Mouse (Mus musculus) heart, postnatal 14 days (tissue): ENCODE measurements around the gene Inafm1. TPM values are rescaled to one million over a fixed set of nuclear protein-coding genes. Genes with fewer than 3 reads are reported as not detected.
"Not testable (repeated sequence)": the region's sequence is repeated elsewhere in the genome, so short reads cannot be mapped to it uniquely, and the experiment has no call there.

Experiments
- DNase-seq, 2 experiments: peaks; one replicate each; pipeline ENCODE4 v3.0.0; 2021 to 2022
- intact Hi-C: fragments of 180-260 bp; cut with DNase I; formaldehyde crosslinking; loops from one replicate; pipeline ENCODE4 v1.15.1; 2025
- total RNA-seq, 2 experiments: library from RNA; stranded (reverse); gene quantifications; 2 replicates each; pipeline ENCODE4 v1.2.3; 2021

The Inafm1 gene
- total RNA-seq, 2 experiments from 2014 or later: 14.6 to 14.9 TPM

GRCm38 (mm10) chr7:16272681-16273080, 736 bp downstream of the Inafm1 start:
- intact Hi-C loops: no loop called here
- peak; percentile 69 to 73 for DNase-seq

- intact Hi-C loops: no loop called here
- DNase-seq: no peak
These were observed 2.3 kb downstream of the Inafm1 start for GRCm38 (mm10) chr7:16271139-16271538.

- DNase-seq, intact Hi-C loops: not testable (repeated sequence)
These were observed 6.8 kb downstream of the Inafm1 start for GRCm38 (mm10) chr7:16266593-16266992.

- intact Hi-C loops: no loop called here
- no peak for DNase-seq
These were observed 7.6 kb downstream of the Inafm1 start for GRCm38 (mm10) chr7:16265856-16266255.

GRCm38 (mm10) chr7:16263843-16264242, 9.6 kb downstream of the Inafm1 start:
- intact Hi-C loops: loop anchor here (1.0 to 5.0 kb wide), 3 partner anchors 43 to 167 kb away; partner anchors contain the start of gene Napa
- DNase-seq: no peak

- DNase-seq: peak; percentile 80 to 88
- intact Hi-C loops: loop anchor here (1.0 to 5.0 kb wide), 3 partner anchors 42 to 166 kb away; partner anchors contain the start of gene Napa
These were observed 10.2 kb downstream of the Inafm1 start for GRCm38 (mm10) chr7:16263015-16263787.

DNA sequence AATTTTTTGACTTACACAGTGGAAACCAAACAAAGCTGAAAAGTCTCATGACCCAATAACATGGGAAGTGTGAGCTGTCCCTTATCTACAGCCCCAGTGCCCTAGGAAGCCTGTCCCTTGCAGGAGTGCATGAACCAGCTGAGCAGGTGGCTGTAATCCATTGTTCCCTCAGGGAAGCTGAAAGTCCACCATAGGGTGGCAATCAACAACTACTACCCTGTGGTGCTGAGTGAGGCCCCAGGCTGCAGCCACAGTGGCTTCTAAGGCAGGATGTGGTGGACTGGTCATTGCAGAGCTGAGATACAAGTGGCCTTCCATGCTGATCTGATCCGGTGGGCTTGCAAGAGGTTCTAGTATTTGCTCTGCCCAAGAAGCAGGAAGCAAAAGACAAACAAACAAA, 12.3 kb downstream of the Inafm1 start:
- DNase-seq: no peak
- intact Hi-C loops: loop anchor here (5.0 kb wide), 1 partner anchor 164 kb away; the partner anchor contains the start of gene Napa

- DNase-seq: no peak
- intact Hi-C loops: no loop called here
These were observed 14.3 kb downstream of the Inafm1 start, which contains the start of gene C5ar1 for GRCm38 (mm10) chr7:16259110-16259590. C5ar1 (minus strand) TSS chr7:16259540.

DNA sequence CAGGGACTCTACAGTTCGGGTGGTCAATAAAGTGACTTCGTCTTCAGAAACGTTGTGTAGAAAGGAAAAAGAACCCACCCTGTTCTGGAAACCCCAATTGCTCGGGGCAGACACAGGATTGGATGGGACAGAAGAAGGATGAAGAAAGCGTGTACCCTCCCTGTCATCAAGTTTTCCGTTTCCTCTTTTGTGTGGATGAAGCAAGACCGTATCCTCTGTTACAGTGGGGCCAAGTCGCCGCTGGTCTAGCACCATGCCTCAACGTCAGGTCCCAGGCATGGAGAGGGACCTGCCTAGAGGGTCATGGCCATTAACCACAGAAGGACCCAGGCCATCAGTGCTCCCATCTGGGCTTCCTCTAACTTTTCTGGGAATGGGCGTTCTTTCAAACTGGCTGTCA, 15.6 kb downstream of the Inafm1 start:
- no peak for DNase-seq
- intact Hi-C loops: no loop called here

GRCm38 (mm10) chr7:16255963-16256362, 17.5 kb downstream of the Inafm1 start:
- intact Hi-C loops, DNase-seq: not testable (repeated sequence)

DNA sequence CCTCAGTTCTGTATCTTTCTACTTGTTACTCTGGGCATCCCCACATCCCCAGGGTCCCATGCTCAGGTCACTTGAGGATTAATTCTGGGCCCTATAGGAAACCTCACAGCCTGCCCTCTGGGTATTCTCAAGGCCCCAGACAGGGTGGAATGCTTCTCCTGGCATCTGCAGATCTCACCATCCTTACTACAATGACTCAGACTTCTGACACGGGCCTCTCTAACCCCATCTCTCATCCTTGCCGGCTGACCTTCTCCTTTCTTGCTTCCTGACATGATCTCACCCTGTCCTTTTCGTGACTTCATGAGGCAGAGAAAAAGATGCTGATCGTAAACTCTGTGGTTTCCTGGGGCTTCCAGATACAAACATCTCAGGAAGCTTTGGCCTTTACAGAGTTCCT, 19.2 kb downstream of the Inafm1 start:
- intact Hi-C loops: no loop called here
- DNase-seq: no peak

DNA sequence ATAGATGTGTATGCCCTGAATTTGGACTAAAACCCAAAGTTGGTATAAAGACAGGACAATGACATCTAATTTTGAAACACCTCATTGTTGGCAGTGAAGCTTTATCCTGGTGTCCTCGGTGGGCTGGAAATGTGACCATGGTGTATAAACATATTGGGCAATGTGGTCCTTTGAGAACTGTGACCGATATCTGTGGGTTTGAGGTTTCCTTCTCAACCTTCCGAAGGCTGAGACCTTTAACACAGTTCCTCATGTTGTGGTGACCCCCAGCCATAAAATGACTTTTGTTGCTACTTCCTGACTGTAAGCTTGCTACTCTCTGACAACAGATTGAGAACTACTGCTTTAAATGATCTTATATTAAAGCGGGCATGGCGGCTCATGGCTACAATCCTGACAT, 22.7 kb downstream of the Inafm1 start:
- intact Hi-C loops: no loop called here
- DNase-seq: no peak

- intact Hi-C loops: no loop called here
- DNase-seq: no peak
These were observed 27.5 kb downstream of the Inafm1 start for GRCm38 (mm10) chr7:16245958-16246357.

- intact Hi-C loops: no loop called here
- DNase-seq: no peak
These were observed 29.4 kb downstream of the Inafm1 start, which contains the start of gene C5ar2 for GRCm38 (mm10) chr7:16244067-16244466. C5ar2 (minus strand) TSS chr7:16244154.

GRCm38 (mm10) chr7:16242198-16242597, 31.2 kb downstream of the Inafm1 start:
- intact Hi-C loops: no loop called here
- no peak for DNase-seq

DNA sequence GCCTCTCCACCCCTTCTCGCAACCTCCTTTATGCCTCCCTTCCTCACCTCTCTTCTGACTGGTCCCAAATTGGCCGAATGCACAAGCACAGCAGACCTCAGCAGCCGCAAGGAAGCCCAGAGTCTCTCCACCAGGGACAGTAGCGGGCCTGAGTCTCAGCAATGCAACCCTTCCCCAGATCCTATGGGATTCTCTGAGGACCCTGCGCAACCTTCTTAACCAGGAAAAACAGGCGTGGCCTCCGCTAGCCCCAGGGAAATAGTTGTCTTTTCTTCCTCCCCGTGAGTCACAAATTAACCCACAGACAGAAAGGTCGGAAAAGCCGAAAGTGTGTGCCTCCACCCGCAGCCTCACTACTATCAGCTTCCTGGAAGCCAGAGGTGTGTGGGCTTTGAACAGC, 31.6 kb downstream of the Inafm1 start:
- DNase-seq: no peak
- intact Hi-C loops: no loop called here

GRCm38 (mm10) chr7:16240978-16241303, 32.5 kb downstream of the Inafm1 start:
- intact Hi-C loops: no loop called here
- no peak for DNase-seq

GRCm38 (mm10) chr7:16240281-16240977, 33.0 kb downstream of the Inafm1 start:
- DNase-seq: no peak
- intact Hi-C loops: no loop called here

- intact Hi-C loops: no loop called here
- peak; percentile 34 to 46 for DNase-seq
These were observed 33.8 kb downstream of the Inafm1 start for GRCm38 (mm10) chr7:16239554-16239997.

DNA sequence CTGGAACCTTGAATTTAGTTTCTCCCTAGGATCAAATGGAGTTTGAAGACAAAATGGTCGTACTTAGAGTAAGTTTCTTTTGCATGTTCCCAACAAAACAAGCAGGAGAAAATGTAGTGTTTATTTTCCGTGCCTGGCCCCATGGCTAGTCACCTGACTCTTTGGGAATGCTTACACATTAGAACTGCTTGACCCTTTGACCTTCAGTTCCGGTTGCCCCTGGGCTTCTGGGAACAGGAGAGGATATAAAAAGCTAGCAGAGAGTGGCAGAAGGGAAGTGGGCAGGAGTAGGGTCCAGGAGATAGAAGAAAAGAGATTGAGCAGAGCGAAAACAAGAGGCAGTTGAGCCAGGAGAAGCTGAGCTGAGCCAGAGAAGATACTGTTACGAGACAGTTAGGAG, 43.5 kb downstream of the Inafm1 start:
- intact Hi-C loops: no loop called here

More for the DNA sequence above, 43.5 kb downstream of the Inafm1 start:
- peak in 1 of 2 experiments; percentile 18 for DNase-seq
